Mouse (Mus musculus) E14TG2a.4 (cell line): Measurements from ENCODE around the gene Tox3.

Experiments
- CTCF ChIP-seq: conservative IDR thresholded peaks from 2 replicates; pipeline ENCODE4 v1.5.1; 2014; ENCODE audit warnings: low read length
- NANOG ChIP-seq: IDR thresholded peaks from 2 replicates; pipeline ENCODE4 v1.6.1; 2014; ENCODE audit warnings: borderline replicate concordance, low read length, mixed read lengths

DNA sequence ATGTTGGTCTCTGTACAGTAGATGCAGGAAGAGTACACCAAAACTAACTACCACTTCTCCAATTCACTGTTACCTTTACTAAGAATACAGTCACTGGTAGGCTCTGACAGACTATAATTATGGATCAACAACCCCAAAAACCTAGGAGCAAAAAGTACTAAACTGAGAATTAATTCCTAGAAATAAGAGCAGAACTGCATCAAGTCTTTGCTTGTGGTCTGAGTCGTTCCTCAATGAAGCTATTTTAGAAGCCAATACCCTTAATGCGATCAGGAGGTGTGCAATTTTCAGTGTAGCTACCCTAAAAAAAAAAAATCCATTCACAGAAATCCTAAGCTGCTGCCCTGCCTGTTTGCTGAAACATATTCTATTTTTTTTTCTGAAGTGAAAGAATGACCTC lies 4.8 kb upstream of the Tox3 start:
- TF ChIP-seq NANOG = no peak
- no peak for TF ChIP-seq CTCF
